26 mouse cellular contexts compared by ENCODE assay signal in the genomic region with DNA sequence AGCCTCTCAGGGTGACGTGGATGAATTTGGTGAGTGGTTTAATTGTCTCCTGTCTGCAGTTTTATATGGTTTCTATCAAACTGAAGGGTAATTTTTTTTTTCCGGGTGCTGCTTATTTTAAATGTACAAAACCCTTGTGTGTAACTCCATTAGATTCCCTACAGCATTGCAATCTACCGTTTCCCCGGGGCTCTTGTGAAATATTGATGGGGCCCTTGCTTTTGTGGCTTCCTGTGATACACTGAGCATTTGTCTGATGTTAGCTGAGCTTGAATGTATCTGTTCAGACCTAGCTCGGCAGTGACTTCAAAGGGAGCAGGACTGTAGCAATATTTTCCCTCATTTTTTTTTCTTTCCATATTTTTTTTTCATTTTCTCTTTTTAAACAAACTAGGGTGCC.
DNase-seq lines count a peak whose midpoint lies in the region; ATAC-seq and TF ChIP-seq lines count a peak whose summit lies in the region.
"Had no signal": no experiment of that assay in that cellular context is flagged by ENCODE, and none has a peak within 500 bp of the region (broad histone marks: within the 10 kb centered on the region; RNA-seq: fewer than 3 reads in every experiment).

No protein-coding gene starts in this region.

- H3K36me3 ChIP-seq in hindbrain, embryonic 13.5 days, result no peaks in the 10 kb centered on the region
- no peaks in the 10 kb centered on the region for H3K36me3 ChIP-seq in hindbrain, postnatal 0 days (ENCODE audit: insufficient read depth, low read length)
- H3K36me3 ChIP-seq in neural tube, embryonic 13.5 days, result no peaks in the 10 kb centered on the region
- no peaks in the 10 kb centered on the region for H3K36me3 ChIP-seq in neural tube, embryonic 15.5 days
- H3K36me3 ChIP-seq: embryonic facial prominence, embryonic 12.5 days; embryonic facial prominence, embryonic 15.5 days; G1E; heart, embryonic 13.5 days; hindbrain, embryonic 15.5 days had no signal

- H3K27ac ChIP-seq in hindbrain, embryonic 13.5 days, result peak overlapping the region; percentile 20
- no peak overlapping the region for H3K27ac ChIP-seq in hindbrain, postnatal 0 days
- peak overlapping the region; percentile 70 for H3K27ac ChIP-seq in neural tube, embryonic 13.5 days (replicated peaks)
- H3K27ac ChIP-seq in neural tube, embryonic 15.5 days (replicated peaks), result peak overlapping the region; percentile 28; the same call in 1 of the 2 replicates
- H3K27ac ChIP-seq: embryonic facial prominence, embryonic 12.5 days; embryonic facial prominence, embryonic 15.5 days; heart, adult 2 months; heart, embryonic 10.5 days; heart, embryonic 13.5 days; hindbrain, embryonic 15.5 days had no signal

- H3K9me3 ChIP-seq in hindbrain, embryonic 13.5 days, result no peaks in the 10 kb centered on the region
- H3K9me3 ChIP-seq in hindbrain, postnatal 0 days (ENCODE audit: low read length), result no peaks in the 10 kb centered on the region
- H3K9me3 ChIP-seq in neural tube, embryonic 13.5 days, result no peaks in the 10 kb centered on the region
- H3K9me3 ChIP-seq in neural tube, embryonic 15.5 days (replicated peaks), result no peaks in the 10 kb centered on the region
- H3K9me3 ChIP-seq: embryonic facial prominence, embryonic 12.5 days; embryonic facial prominence, embryonic 15.5 days; heart, embryonic 10.5 days; heart, embryonic 13.5 days; hindbrain, embryonic 15.5 days had no signal

- no peak for DNase-seq in hindbrain, postnatal 0 days (ENCODE audit: low spot score)
- DNase-seq in neural tube, embryonic 10.5 days (ENCODE audit: extremely low spot score, low spot score), result no peak
- DNase-seq in heart, postnatal 14 days, result no peak
- DNase-seq: adrenal gland, postnatal 10 days; adrenal gland, postnatal 36 days; B cell, adult 2 months; cerebellum, adult 11 months; cerebellum, adult 2 months; cerebellum, adult 9-11 months; cerebellum, postnatal 25 days; forebrain, postnatal 0 days; gastrocnemius, postnatal 25 days; heart, adult 2 months had no signal

- no peak overlapping the region for H3K4me2 ChIP-seq in hindbrain, embryonic 13.5 days
- H3K4me2 ChIP-seq in hindbrain, postnatal 0 days (ENCODE audit: low read depth, low read length), result no peak overlapping the region
- H3K4me2 ChIP-seq in neural tube, embryonic 13.5 days, result no peak overlapping the region
- no peak overlapping the region for H3K4me2 ChIP-seq in neural tube, embryonic 15.5 days
- H3K4me2 ChIP-seq: embryonic facial prominence, embryonic 12.5 days; embryonic facial prominence, embryonic 15.5 days; heart, embryonic 13.5 days; hindbrain, embryonic 15.5 days had no signal

- no peaks in the 10 kb centered on the region for H3K27me3 ChIP-seq in hindbrain, embryonic 13.5 days
- no peaks in the 10 kb centered on the region for H3K27me3 ChIP-seq in hindbrain, postnatal 0 days (ENCODE audit: insufficient read depth, low read length)
- H3K27me3 ChIP-seq in neural tube, embryonic 13.5 days, result no peaks in the 10 kb centered on the region
- H3K27me3 ChIP-seq in neural tube, embryonic 15.5 days (replicated peaks), result no peaks in the 10 kb centered on the region
- H3K27me3 ChIP-seq: CH12.LX; embryonic facial prominence, embryonic 12.5 days; embryonic facial prominence, embryonic 15.5 days; heart, embryonic 13.5 days; hindbrain, embryonic 15.5 days; Patski had no signal

- no peak for TF ChIP-seq CTCF in hindbrain, postnatal 0 days (IDR thresholded peaks at IDR 0.05; ENCODE audit: low read depth)

- H3K4me3 ChIP-seq in hindbrain, embryonic 13.5 days, result no peak overlapping the region
- H3K4me3 ChIP-seq in hindbrain, postnatal 0 days (ENCODE audit: low read length), result no peak overlapping the region
- H3K4me3 ChIP-seq in neural tube, embryonic 13.5 days, result no peak overlapping the region
- no peak overlapping the region for H3K4me3 ChIP-seq in neural tube, embryonic 15.5 days (replicated peaks)
- H3K4me3 ChIP-seq: embryonic facial prominence, embryonic 12.5 days; embryonic facial prominence, embryonic 15.5 days; heart, adult 2 months; heart, embryonic 10.5 days; heart, embryonic 13.5 days; hindbrain, embryonic 15.5 days had no signal

- H3K4me1 ChIP-seq in hindbrain, embryonic 13.5 days (replicated peaks), result peaks cover 37% of the 10 kb centered on the region
- H3K4me1 ChIP-seq in hindbrain, postnatal 0 days (ENCODE audit: insufficient read depth, low read length), result peaks cover 5% of the 10 kb centered on the region; the same call in 1 of the 2 replicates
- peaks cover 72% of the 10 kb centered on the region for H3K4me1 ChIP-seq in neural tube, embryonic 13.5 days (replicated peaks)
- peaks cover 38% of the 10 kb centered on the region for H3K4me1 ChIP-seq in neural tube, embryonic 15.5 days

- no peak for ATAC-seq in hindbrain, embryonic 13.5 days (ENCODE audit: low FRiP score)
- ATAC-seq in hindbrain, postnatal 0 days, result no peak
- no peak for ATAC-seq in neural tube, embryonic 13.5 days (ENCODE audit: low read depth)
- ATAC-seq in granulocyte monocyte progenitor cell, adult 5-6 weeks (replicated peaks; ENCODE audit: poor library complexity, severe bottlenecking), result peak; percentile 76
- ATAC-seq in neural tube, embryonic 15.5 days (ENCODE audit: low FRiP score), result no peak
- ATAC-seq: forebrain, embryonic 14.5 days; forebrain, postnatal 0 days; Patski had no signal

- intact Hi-C loops in heart, postnatal 14 days (cut with DNase I), result no loop called here

- H3K9ac ChIP-seq in hindbrain, embryonic 13.5 days, result no peak overlapping the region
- H3K9ac ChIP-seq in hindbrain, postnatal 0 days (replicated peaks; ENCODE audit: low read length), result no peak overlapping the region
- H3K9ac ChIP-seq in neural tube, embryonic 13.5 days, result no peak overlapping the region
- H3K9ac ChIP-seq in neural tube, embryonic 15.5 days (replicated peaks), result no peak overlapping the region
- H3K9ac ChIP-seq: embryonic facial prominence, embryonic 12.5 days; embryonic facial prominence, embryonic 15.5 days; forebrain, postnatal 0 days; heart, embryonic 13.5 days; hindbrain, embryonic 15.5 days had no signal

- 42% methylated on average over 5 of the region's 5 CpGs for WGBS in hindbrain, embryonic 13.5 days
- WGBS in hindbrain, postnatal 0 days, result 53% methylated on average over 5 of the region's 5 CpGs
- 22% methylated on average over 5 of the region's 5 CpGs for WGBS in neural tube, embryonic 13.5 days
- 22% methylated on average over 5 of the region's 5 CpGs for WGBS in neural tube, embryonic 15.5 days
